Mouse (Mus musculus) heart, adult 2 months (tissue): ENCODE measurements around the gene Pla2g12b. TPM values are rescaled to one million over a fixed set of nuclear protein-coding genes. Genes with fewer than 3 reads are reported as not detected.

ENCODE experiments used
- DNase-seq, 2 experiments: peaks; one replicate each; pipeline ENCODE4 v3.0.0; 2021
- H3K27ac ChIP-seq: fragments of 200-600 bp; 2 replicates; pipeline ENCODE4 v1.8.1; 2022
- H3K27me3 ChIP-seq: fragments of 200-500 bp; 2 replicates; pipeline ENCODE4 v1.6.1; 2012; ENCODE audit warnings: mild to moderate bottlenecking, low read length, inconsistent platforms, mixed read lengths; ENCODE audit not compliant: control insufficient read depth, insufficient read depth
- H3K36me3 ChIP-seq: fragments of 200-500 bp; 2 replicates; pipeline ENCODE4 v1.6.1; 2012; ENCODE audit warnings: low read length, inconsistent platforms; ENCODE audit not compliant: control insufficient read depth, insufficient read depth
- H3K4me1 ChIP-seq: fragments of 200-500 bp; 2 replicates; pipeline ENCODE4 v1.6.1; 2011; ENCODE audit warnings: low read length; ENCODE audit not compliant: control insufficient read depth, insufficient read depth
- H3K4me3 ChIP-seq: fragments of 200-600 bp; 2 replicates; pipeline ENCODE4 v1.8.1; 2022
- H3K79me2 ChIP-seq: fragments of 200-500 bp; replicated peaks from 2 replicates; pipeline ENCODE4 v1.6.1; 2012; ENCODE audit warnings: mild to moderate bottlenecking, inconsistent platforms, low read length, moderate library complexity, mixed read lengths; ENCODE audit not compliant: control insufficient read depth, insufficient read depth
- H3K9ac ChIP-seq: fragments of 200-500 bp; 2 replicates; pipeline ENCODE4 v1.6.1; 2012; ENCODE audit warnings: low read depth, mild to moderate bottlenecking, control low read depth, inconsistent platforms, low read length, mixed read lengths
- CTCF ChIP-seq: fragments of 200-600 bp; IDR thresholded peaks from 2 replicates; pipeline ENCODE4 v1.8.1; 2022; ENCODE audit warnings: antibody characterized with exemption, mild to moderate bottlenecking, moderate library complexity
- EP300 ChIP-seq: fragments of 200-500 bp; IDR thresholded peaks from 2 replicates; pipeline ENCODE4 v1.6.1; 2011; ENCODE audit warnings: low read depth, low read length, control low read depth; ENCODE audit not compliant: insufficient read depth
- POLR2A ChIP-seq: fragments of 200-500 bp; IDR thresholded peaks from 2 replicates; pipeline ENCODE4 v1.6.1; 2011; ENCODE audit warnings: mild to moderate bottlenecking, low read depth, low read length, control low read depth; ENCODE audit not compliant: insufficient read depth
- WGBS: fragments of 180-500 bp; shearing (Covaris S2); methylation state at CpG from one replicate; pipeline ENCODE4 v1.1.7; 2018; 5-methylcytosine and 5-hydroxymethylcytosine counted together
- intact Hi-C: fragments of 180-260 bp; cut with DNase I; formaldehyde crosslinking; loops from one replicate; pipeline ENCODE4 v1.15.1; 2025
- polyA plus RNA-seq: library from polyadenylated mRNA; depleted of rRNA; stranded (reverse); fragments of >200 nt; gene quantifications from 2 replicates; pipeline ENCODE4 v1.2.3, GENCODE M21; 2012
- total RNA-seq, 2 experiments: library from RNA; stranded (reverse); gene quantifications; 2 replicates each; pipeline ENCODE4 v1.2.3; 2021

Gene Pla2g12b
- total and polyA plus RNA-seq, 3 experiments = 0.10 TPM; not detected in 2

DNA sequence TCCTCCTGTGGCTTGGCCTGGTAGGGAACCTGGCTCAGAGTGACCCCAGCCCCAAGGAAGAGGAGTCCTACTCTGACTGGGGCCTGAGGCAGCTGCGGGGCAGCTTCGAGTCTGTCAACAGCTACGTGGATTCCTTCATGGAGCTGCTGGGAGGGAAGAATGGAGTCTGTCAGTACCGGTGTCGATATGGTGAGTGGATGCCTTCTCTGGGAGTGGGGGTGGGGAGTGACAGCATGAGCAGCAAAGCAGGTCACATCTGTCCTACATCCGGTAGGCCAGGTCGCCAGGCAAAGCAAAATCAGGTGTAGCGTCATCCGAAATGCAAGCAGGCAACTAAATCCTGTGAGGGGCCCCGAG lies 311 bp downstream of the Pla2g12b start:
- H3K79me2 ChIP-seq = no peaks in the 10 kb centered on the region
- WGBS = 47% methylated on average over 10 of the region's 10 CpGs
- H3K36me3 ChIP-seq = no peaks in the 10 kb centered on the region
- no peak overlapping the region for H3K27ac ChIP-seq
- H3K9ac ChIP-seq = no peak overlapping the region
- no peaks in the 10 kb centered on the region for H3K4me1 ChIP-seq
- intact Hi-C loops = no loop called here
- no peak for TF ChIP-seq CTCF
- TF ChIP-seq POLR2A = no peak
- no peak for TF ChIP-seq EP300
- H3K4me3 ChIP-seq = no peak overlapping the region
- DNase-seq = no peak
- H3K27me3 ChIP-seq = no peaks in the 10 kb centered on the region

GRCm38 (mm10) chr10:59408499-59408898 lies 5.0 kb downstream of the Pla2g12b start:
- 66% methylated on average over 6 of the region's 6 CpGs for WGBS
- Histone ChIP-seq H3K27me3 (no peaks in the 10 kb centered on the region), H3K27ac (no peak overlapping the region), H3K36me3 (no peaks in the 10 kb centered on the region), H3K79me2 (no peaks in the 10 kb centered on the region), H3K9ac (no peak overlapping the region), H3K4me3 (no peak overlapping the region), H3K4me1 (no peaks in the 10 kb centered on the region)
- no peak for TF ChIP-seq CTCF
- TF ChIP-seq POLR2A = no peak
- TF ChIP-seq EP300 = no peak
- no peak for DNase-seq
- intact Hi-C loops = no loop called here

- WGBS = 76% methylated on average over 12 of the region's 12 CpGs
- Histone ChIP-seq H3K9ac (no peak overlapping the region), H3K27me3 (no peaks in the 10 kb centered on the region), H3K27ac (no peak overlapping the region), H3K4me1 (no peaks in the 10 kb centered on the region), H3K4me3 (no peak overlapping the region), H3K79me2 (no peaks in the 10 kb centered on the region), H3K36me3 (no peaks in the 10 kb centered on the region)
- intact Hi-C loops = no loop called here
- no peak for TF ChIP-seq EP300
- TF ChIP-seq CTCF = no peak
- TF ChIP-seq POLR2A = no peak
- DNase-seq = no peak
Measured at GRCm38 (mm10) chr10:59410264-59410663, 6.8 kb downstream of the Pla2g12b start.

DNA sequence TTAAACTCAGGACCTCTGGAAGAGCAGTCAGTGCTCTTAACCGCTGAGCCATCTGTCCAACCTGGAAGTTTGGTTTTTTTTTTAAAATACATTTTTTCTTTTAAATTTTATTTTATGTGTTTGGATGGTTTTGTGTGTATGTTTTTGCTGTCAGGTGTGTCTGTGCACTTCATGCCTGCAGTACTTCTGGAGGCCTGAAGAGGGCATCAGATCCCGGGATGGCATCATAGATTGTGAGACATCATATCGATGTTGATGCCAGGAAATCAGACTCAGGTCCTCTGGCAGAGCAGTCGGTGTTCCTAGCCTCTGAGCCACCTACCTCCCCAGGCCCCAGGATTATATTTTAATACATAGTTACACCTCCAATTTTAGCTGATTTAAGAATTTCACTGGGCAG lies 10.3 kb downstream of the Pla2g12b start:
- Histone ChIP-seq H3K27ac (no peak overlapping the region), H3K4me3 (no peak overlapping the region), H3K27me3 (no peaks in the 10 kb centered on the region), H3K4me1 (no peaks in the 10 kb centered on the region), H3K36me3 (no peaks in the 10 kb centered on the region), H3K79me2 (no peaks in the 10 kb centered on the region), H3K9ac (no peak overlapping the region)
- DNase-seq = no peak
- WGBS = 95% methylated on average over 4 of the region's 4 CpGs
- intact Hi-C loops = no loop called here
- TF ChIP-seq CTCF (peak; percentile 30), EP300 (no peak)

DNA sequence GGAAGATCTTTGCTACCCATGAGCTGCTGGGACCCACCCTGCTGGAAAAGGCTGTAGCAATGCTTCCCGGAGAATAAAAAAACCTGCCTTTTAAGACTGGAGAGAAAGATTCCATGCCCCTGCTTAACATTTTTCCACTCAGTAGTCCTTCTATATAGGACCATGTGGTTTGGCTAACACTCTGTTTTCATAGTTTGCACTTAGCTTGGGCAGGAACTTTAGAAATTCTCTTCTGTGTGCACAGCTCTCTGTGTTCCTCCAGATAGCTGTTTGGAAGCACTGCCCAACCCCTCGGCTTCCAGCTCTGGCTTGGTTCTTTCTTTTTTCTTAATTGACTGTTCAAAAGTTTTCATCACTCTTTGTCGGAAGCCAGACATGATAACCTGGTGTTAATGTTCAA lies 13.2 kb downstream of the Pla2g12b start:
- intact Hi-C loops = no loop called here
- H3K36me3 ChIP-seq = no peaks in the 10 kb centered on the region
- DNase-seq = no peak
- no peaks in the 10 kb centered on the region for H3K27me3 ChIP-seq
- no peaks in the 10 kb centered on the region for H3K79me2 ChIP-seq
- H3K27ac ChIP-seq = no peak overlapping the region
- H3K9ac ChIP-seq = no peak overlapping the region
- 52% methylated on average over 3 of the region's 3 CpGs for WGBS
- no peak overlapping the region for H3K4me3 ChIP-seq
- TF ChIP-seq CTCF = no peak
- TF ChIP-seq EP300 = no peak
- no peaks in the 10 kb centered on the region for H3K4me1 ChIP-seq

DNA sequence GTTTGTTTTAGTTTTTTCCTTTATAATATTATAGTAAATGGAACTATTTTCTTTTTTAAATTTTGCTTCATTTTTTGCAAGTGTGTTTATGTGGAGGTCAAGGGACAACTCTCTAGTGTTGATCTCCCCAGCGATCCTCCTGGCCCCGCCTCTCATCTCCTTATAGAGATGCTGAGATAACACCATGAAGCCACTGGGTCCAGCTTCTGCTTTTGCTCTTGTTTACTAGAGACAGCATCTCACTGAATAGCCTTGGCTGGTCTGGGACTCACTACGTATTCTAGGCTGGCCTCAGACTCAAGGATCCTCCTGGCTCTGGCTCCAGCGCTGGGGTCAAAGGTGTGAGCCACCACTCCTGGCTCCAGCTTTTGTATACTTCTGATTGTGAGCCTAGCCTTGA lies 16.1 kb downstream of the Pla2g12b start:
- Histone ChIP-seq H3K4me3 (no peak overlapping the region), H3K4me1 (no peaks in the 10 kb centered on the region), H3K79me2 (no peaks in the 10 kb centered on the region), H3K36me3 (no peaks in the 10 kb centered on the region), H3K27ac (no peak overlapping the region), H3K27me3 (no peaks in the 10 kb centered on the region), H3K9ac (no peak overlapping the region)
- no peak for DNase-seq
- 87% methylated on average over 4 of the region's 4 CpGs for WGBS
- intact Hi-C loops = no loop called here
- no peak for TF ChIP-seq CTCF
- TF ChIP-seq EP300 = no peak
- TF ChIP-seq POLR2A = no peak

- intact Hi-C loops = no loop called here
- 78% methylated on average over 3 of the region's 3 CpGs for WGBS
- Histone ChIP-seq H3K27ac (no peak overlapping the region), H3K79me2 (no peaks in the 10 kb centered on the region), H3K4me1 (peaks cover 3% of the 10 kb centered on the region; the same call in 1 of the 2 replicates), H3K4me3 (no peak overlapping the region), H3K9ac (no peak overlapping the region), H3K27me3 (no peaks in the 10 kb centered on the region), H3K36me3 (no peaks in the 10 kb centered on the region)
- no peak for DNase-seq
- no peak for TF ChIP-seq CTCF
- TF ChIP-seq EP300 = no peak
- TF ChIP-seq POLR2A = no peak
Measured at GRCm38 (mm10) chr10:59424453-59424852, 21.0 kb downstream of the Pla2g12b start.
